Mouse (Mus musculus): ENCODE data around the gene Tmem171.

GRCm38 (mm10) chr13:98729271-98730062 is 34.8 kb upstream of the Tmem171 start:
- TF ChIP-seq GATA1 (IDR thresholded peaks at IDR 0.05; ENCODE audit: borderline replicate concordance, low read length) (no peak), FLI1 (IDR thresholded peaks at IDR 0.05; ENCODE audit: low read length) (no peak)
